Mouse (Mus musculus) gastrocnemius, postnatal 14 days (tissue): ENCODE measurements at regions not wholly inside any gene's neighbourhood (a gene's known extent, or its start where the extent isn't known, plus 50 kb on each side); places are given as distances from the start of the nearest gene placed in this dataset.

ENCODE experiments used
- DNase-seq: peaks from one replicate; pipeline ENCODE4 v3.0.0; 2021; ENCODE audit warnings: mixed read lengths
- intact Hi-C: fragments of 180-260 bp; cut with DNase I; formaldehyde crosslinking; loops from one replicate; pipeline ENCODE4 v1.15.1; 2025; ENCODE audit warnings: low total_unique reads

DNA sequence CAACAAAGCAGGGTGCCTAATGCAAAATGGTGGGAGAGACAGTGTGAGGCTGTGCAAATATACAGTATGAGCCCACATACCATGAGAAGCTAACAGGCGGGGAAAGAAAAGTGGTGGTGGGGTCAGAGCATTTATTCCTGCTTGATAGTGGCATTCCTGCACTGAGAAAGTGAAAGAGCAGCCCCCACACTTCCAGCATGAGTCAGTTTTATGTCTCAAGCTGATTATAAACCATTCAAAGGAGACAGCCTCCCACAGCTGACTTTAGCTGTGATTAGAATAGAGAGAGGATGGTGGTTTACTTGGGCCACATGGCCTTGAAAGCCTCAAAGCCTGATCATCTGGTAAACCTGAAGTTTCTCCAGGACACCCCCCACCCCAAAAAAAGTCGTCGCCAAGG, 64.4 kb downstream of the Gm43517 start:
- intact Hi-C loops = no loop called here
- DNase-seq = no peak

DNA sequence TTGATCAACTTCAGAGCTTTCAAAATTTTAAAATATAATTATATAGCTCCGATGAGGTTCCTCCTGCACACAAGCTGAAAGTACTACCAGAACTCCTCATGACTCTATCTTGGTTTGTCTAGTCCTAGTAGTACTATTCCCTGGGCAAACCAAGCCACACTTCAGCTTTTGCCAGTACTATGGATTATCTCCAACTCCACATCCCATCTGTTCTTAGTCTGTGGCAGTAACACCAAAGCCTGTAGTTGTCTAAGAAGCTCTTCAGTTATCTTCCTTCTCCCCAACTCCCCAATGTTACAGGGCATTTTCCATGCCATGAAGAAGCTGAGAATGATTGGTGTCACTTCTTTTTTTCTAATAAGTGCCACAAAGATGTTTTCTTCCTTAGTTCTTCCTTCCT, 83.1 kb downstream of the Gm43517 start:
- intact Hi-C loops = no loop called here
- DNase-seq = no peak

DNA sequence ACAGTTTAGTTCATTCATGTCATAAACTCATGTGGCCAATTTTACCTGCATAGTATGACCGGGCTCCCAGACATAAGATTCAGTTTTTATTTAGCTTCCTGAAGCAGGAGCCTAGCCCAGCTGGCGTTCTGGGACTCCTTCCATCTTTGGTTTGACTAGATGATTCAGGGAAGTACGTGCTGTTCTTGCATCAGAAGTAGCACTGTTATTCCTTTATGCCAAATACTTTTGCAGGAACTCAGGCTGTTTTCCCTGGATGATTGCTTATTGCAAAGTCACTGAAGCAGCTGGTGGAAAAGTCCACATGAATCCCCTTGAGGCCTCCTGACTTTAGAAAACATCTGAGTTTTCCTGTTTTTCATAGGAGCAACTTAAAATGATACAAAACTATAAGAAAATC, 88.4 kb downstream of the Gm43517 start:
- peak; percentile 19 for DNase-seq
- intact Hi-C loops = no loop called here

DNA sequence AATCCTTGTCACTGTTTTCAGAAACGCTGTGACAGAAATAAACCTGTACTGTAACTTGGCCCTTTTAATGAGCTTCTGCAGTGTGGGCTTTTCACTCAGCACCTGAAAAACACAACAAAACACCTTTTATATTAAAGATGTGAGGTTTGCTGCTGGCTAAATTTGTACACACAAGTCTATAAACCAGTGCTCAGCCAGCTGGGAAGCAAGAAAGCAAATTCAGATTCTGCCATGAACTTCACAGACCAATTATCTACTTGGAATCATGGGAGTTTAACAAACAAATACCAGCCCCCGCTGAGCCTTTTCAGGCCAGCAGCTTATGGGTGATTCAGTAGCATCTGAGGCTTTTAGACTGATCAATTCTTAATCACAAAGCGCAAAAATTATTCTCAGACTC, 95.7 kb downstream of the Gm43517 start:
- DNase-seq = no peak
- intact Hi-C loops = no loop called here

DNA sequence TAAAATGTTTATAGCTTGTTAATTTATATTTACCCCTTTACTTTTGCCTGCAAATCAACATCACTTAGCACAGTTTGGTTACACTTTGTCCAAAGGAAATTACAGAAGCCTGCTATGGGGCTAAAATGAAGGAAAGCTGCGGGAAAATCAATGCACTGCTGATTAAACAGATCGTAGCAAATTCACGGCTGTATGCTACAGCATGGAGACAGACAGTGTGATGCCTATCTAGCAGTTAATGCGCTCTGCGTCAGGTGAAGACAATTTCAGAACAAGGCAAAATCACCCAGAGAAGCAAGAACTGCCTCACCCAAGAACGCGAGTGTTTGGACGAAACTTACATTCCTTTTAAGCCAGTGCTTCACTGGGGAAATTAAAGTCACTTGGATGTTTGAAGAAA, 96.2 kb downstream of the Gm43517 start:
- no peak for DNase-seq
- intact Hi-C loops = no loop called here

DNA sequence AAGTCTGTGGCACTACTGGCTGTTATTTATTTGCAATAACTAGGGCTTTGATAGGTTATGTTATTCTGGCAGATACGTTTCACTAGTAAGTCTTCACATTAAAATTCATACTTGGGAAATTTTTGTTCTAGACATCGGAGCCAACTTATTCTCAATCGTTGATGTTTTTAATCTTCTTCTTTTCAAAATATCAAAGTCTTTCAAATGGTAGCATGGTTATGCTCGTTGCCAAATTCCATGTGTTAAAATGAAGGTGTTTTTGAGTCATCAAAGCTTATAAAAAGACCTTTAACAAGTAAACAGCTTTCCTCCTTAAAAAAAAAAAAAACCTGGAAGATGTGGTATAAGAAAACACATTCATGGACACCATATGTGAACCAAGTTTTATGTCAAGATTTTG, 97.4 kb downstream of the Gm43517 start:
- DNase-seq = no peak

DNA sequence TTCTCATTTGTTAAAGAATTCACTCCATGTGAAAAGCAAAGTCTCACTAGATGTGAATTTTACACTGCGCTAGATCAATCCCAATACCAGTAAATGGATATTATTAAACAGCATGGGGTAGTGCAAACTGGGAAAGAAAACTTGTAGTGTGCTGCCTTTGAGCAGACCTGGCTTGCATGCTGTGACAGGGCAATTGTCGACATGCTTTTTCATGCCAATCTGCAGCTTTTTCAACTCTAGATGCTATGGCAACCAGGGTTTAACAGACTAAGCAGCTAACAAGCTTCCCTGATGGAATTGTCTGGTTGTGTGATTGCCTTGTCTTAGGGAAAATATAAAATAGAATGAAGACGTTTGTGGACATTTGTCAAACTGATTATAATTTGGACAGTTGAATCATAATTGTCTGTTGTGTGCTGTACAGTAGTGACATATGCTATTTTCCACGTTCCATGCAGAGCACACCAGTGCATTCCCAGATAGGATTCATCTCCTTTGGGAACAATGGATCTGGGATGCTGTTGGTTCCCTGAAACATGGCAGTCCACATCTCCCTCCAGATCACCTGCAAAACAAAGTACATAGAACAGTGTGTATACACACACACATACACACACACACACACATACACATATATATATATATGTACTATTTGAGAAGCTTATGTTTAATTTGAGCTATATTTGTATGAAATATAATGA, 99.2 kb downstream of the Gm43517 start:
- intact Hi-C loops = no loop called here
- no peak for DNase-seq

More for the DNA sequence above, 97.4 kb downstream of the Gm43517 start:
- intact Hi-C loops = no loop called here

DNA sequence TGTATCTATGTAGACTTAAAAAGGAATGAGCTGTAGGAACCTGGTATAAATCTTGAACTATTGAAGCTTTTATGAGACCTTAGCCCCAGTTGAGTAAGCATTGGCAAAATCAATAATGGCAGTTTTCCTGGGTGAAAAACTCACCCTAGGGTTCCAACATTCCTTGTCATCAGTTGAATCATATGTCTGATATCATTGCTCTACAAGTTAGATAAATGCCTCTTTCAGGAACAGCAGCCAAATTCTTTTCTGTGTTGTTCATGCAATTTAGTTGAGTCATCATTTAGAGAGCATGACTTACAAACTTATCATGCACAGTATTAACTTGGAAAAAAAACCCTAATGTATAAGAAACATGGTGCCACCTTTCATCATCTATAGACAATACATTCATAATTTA, 128.2 kb downstream of the Gm43517 start:
- intact Hi-C loops = no loop called here
- no peak for DNase-seq

DNA sequence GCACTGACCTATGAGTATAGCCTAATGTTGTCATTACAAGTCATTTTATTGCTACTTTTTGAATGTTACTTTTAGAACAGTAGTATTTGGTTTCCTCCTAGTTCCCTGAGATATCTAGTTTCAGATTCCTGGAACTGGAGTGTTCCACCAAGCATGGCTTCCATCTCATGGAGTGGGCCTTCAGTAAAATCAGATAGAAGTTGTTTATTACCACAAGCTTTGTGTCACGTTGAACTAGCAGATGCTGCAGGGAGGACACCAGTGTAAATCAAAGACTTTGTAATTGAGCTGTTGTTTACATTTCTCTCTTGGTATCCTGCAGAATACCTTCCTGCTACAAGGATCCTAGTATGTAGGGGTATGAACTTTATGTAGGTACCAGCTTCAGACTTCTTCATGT, 129.6 kb downstream of the Gm43517 start:
- intact Hi-C loops = no loop called here

More for the DNA sequence above, 129.6 kb downstream of the Gm43517 start:
- DNase-seq = no peak
